Mouse (Mus musculus): Measurements from ENCODE around the gene Tedc2. TPM values are rescaled to one million over a fixed set of nuclear protein-coding genes. Genes with fewer than 3 reads are reported as not detected.

The Tedc2 gene
- total RNA-seq (2021) = 1 to 10 TPM; 2.1 to 3.2 TPM

- intact Hi-C loops (cut with DNase I) = no loop called here
Measured at GRCm38 (mm10) chr17:24220435-24221411, at the start of gene Tedc2. TSS of gene Tedc2 (minus strand) at chr17:24220851.

GRCm38 (mm10) chr17:24267133-24267532 lies 46.5 kb upstream of the Tedc2 start:
- no peak for DNase-seq
- intact Hi-C loops (cut with DNase I) = no loop called here

More at GRCm38 (mm10) chr17:24220435-24221411, at the start of gene Tedc2:
- DNase-seq = peak; percentile 92 to 95

DNA sequence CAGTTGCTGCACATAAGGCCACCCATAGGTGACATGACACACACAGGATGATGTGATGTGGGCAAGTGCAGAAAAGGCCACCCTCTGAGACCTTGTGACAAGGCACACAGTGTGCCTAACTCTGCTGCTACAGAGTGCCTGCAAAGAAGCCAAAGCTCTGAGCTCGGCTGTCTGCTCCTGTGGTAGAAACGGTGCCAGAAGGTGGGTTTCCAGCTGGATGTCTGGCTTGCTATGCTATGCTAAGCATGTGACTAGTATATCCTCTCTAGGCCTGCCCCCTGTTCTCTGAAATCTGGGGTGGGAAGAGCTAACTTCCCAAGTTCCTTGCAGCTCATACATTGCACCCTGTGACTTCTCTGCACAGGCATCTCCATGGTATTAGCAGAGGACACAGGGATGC lies 44.1 kb upstream of the Tedc2 start:
- no peak for DNase-seq
- intact Hi-C loops (cut with DNase I) = no loop called here

GRCm38 (mm10) chr17:24260516-24260915 lies 39.9 kb upstream of the Tedc2 start:
- intact Hi-C loops (cut with DNase I) = no loop called here
- no peak for DNase-seq

- DNase-seq = no peak
- intact Hi-C loops (cut with DNase I) = no loop called here
Measured at GRCm38 (mm10) chr17:24259702-24260101, 39.1 kb upstream of the Tedc2 start.

- intact Hi-C loops (cut with DNase I) = no loop called here
- DNase-seq = no peak
Measured at GRCm38 (mm10) chr17:24258981-24259380, 38.3 kb upstream of the Tedc2 start.

DNA sequence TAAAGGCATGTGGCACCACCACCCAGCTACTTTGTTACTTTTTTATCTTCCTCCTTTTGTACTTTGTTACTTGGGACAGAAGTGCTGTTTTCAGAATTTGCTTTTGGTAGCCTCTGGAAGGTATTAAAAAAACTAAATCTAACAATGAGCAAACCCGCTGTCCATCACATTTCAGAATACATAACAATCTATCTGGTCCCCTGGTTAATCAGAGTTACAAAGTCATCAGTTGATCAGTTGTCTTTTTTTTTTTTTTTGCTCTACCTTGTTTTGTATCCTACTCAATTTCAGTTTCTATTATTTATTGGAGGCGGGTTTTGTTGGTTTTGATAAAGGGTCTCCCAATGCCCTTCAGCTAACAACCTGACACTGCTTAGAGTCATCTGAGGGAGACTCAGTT lies 31.7 kb upstream of the Tedc2 start:
- intact Hi-C loops (cut with DNase I) = loop anchor here (5.0 kb wide), 2 partner anchors 80 to 100 kb away; partner anchors contain the start of genes Abca17 and Abca3
- no peak for DNase-seq

- intact Hi-C loops (cut with DNase I) = loop anchor here (2.0 to 5.0 kb wide), 3 partner anchors 47 to 101 kb away; partner anchors contain the start of genes Abca17, Abca3 and Tbc1d24
- DNase-seq = peak; percentile 92 to 95
Measured at GRCm38 (mm10) chr17:24251320-24252069, 30.8 kb upstream of the Tedc2 start, which contains the start of gene Ccnf. TSS of gene Ccnf (minus strand) at chr17:24251484.

GRCm38 (mm10) chr17:24250988-24251319 lies 30.3 kb upstream of the Tedc2 start:
- DNase-seq = no peak
- intact Hi-C loops (cut with DNase I) = loop anchor here (2.0 to 5.0 kb wide), 3 partner anchors 46 to 101 kb away; partner anchors contain the start of genes Abca17, Abca3 and Tbc1d24

- no peak for DNase-seq
Measured at GRCm38 (mm10) chr17:24248641-24249040, 28.0 kb upstream of the Tedc2 start.

DNA sequence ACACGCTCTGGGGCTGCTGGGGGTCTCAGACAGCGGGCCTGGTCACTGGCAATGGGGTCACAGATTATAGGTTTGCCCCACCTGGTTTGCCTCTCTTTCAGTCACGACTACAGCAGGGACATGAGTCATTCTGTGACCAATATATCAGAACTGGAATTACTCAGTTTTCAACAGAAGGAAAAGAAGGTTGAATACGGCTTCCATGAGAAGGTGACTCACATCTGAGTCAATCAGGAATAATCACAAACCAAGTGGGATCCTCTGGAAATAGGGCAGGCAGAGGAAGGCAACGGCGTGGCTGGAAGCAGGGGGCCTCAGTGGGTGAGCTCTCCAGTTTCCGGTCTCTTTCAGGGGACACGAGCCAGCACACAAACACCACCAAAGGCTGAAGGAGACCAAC lies 23.4 kb upstream of the Tedc2 start:
- DNase-seq = no peak
- intact Hi-C loops (cut with DNase I) = no loop called here

More at GRCm38 (mm10) chr17:24248641-24249040, 28.0 kb upstream of the Tedc2 start:
- intact Hi-C loops (cut with DNase I) = no loop called here

- intact Hi-C loops (cut with DNase I) = no loop called here
- peak in 1 of 2 experiments; percentile 37 for DNase-seq
Measured at GRCm38 (mm10) chr17:24243311-24243969, 22.8 kb upstream of the Tedc2 start.

DNA sequence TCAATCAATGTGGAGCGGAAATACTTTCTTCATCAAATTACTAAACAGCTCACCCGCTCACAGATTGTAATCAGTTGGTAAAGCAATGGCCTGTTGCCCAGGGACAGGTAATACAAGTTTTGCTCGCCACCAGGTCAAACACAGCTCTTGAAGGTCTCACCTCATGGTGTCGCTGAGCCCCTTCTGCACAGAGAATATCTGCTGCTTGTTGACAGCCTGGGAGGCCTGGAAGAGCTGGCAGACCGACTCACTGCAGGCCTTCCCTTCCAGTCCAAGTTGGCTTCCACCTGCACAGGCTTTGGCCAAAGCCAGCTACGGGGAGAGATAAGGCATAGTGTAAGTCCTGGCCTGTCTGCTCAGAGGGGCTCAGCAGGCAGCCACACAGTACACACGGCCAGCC lies 16.3 kb upstream of the Tedc2 start:
- DNase-seq = peak; percentile 16 to 29
- intact Hi-C loops (cut with DNase I) = loop anchor here (5.0 kb wide), 1 partner anchor 70 kb away; no protein-coding TSS in a partner anchor

- intact Hi-C loops (cut with DNase I) = loop anchor here (5.0 kb wide), 1 partner anchor 71 kb away; no protein-coding TSS in a partner anchor
Measured at GRCm38 (mm10) chr17:24236479-24236878, 15.8 kb upstream of the Tedc2 start.

DNA sequence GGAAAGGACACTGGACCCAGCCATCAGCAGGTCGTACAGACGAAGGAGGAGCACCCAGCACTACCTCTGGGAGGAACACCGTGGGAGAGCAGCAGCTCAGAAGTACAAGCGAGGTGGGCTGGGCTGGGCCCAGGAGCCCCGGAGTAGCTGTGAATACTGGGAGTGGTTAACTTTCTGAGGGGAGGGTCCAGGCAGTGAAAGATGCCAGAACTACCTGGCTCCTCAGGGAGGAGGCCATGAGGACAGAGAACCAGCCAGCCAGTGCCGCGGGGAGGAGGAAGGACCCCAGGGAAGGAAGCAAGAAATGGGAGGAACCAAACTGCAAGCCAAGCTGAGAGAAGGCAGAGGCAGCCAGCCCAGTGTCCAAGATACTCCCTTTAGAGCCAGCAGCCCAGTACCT lies 7.3 kb upstream of the Tedc2 start:
- DNase-seq = no peak
- intact Hi-C loops (cut with DNase I) = no loop called here

More at GRCm38 (mm10) chr17:24236479-24236878, 15.8 kb upstream of the Tedc2 start:
- no peak for DNase-seq

GRCm38 (mm10) chr17:24226721-24227120 lies 6.1 kb upstream of the Tedc2 start:
- no peak for DNase-seq
- intact Hi-C loops (cut with DNase I) = no loop called here

DNA sequence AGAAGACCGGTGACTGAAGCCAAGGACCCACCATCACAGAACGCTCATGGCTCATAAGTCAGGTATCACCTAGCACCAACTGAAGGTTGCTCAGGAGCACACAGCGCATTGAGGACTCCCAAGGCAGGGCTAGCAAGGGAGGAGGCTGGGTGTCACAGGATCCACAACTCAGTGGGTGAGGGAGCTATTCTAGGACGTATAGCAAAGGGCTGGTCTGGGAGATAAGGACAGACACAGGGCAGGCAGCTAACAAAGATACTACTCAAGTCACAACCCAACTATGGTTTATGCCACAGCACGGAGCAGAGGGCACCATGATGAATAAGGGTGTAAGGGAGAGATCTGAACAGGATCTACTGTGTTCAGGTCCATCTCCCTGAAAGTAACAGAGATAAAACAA lies 5.2 kb upstream of the Tedc2 start:
- no peak for DNase-seq
- intact Hi-C loops (cut with DNase I) = no loop called here

- intact Hi-C loops (cut with DNase I) = no loop called here
- no peak for DNase-seq
Measured at GRCm38 (mm10) chr17:24224741-24225140, 4.1 kb upstream of the Tedc2 start.

GRCm38 (mm10) chr17:24223513-24223912 lies 2.9 kb upstream of the Tedc2 start:
- intact Hi-C loops (cut with DNase I) = no loop called here
- DNase-seq = no peak

DNA sequence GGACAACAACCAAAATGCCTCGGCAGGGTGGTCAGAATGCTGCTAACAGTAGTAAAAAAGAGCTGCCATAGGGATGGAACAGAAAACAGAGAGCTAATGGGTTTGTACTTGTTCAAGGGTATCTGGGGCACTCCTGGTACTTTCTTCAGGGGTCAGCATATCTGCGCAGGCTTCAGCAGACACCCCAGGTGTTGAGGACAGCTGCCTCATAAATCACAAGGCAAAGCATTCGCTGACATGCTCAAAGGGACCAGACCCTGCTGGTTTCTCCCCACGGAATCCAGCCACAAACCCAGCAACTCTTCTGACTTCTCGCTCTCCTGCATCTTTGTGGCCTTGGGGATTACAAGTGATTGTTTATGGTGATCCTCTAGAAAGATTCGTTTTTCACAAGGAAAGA lies 2.0 kb upstream of the Tedc2 start:
- intact Hi-C loops (cut with DNase I) = no loop called here

More for the DNA sequence above, 2.0 kb upstream of the Tedc2 start:
- DNase-seq = no peak
